Mouse (Mus musculus) c-Kit-positive CD71-positive TER-119-negative erythroid progenitor cells, embryonic 14.5 days (primary cell): ENCODE measurements around the gene Map4k4.

Experiments used
- DNase-seq: peaks from one replicate; pipeline ENCODE4 v3.0.0-alpha.2; 2013; ENCODE audit warnings: low read depth

Map4k4 gene

GRCm38 (mm10) chr1:39900181-39901005 is at the start of gene Map4k4:
Gene Map4k4, plus strand, starts transcription at chr1:39900913.
- no peak for DNase-seq

GRCm38 (mm10) chr1:39855949-39856348 is 44.8 kb upstream of the Map4k4 start:
- no peak for DNase-seq

GRCm38 (mm10) chr1:39856795-39857447 is 43.8 kb upstream of the Map4k4 start:
- no peak for DNase-seq

GRCm38 (mm10) chr1:39857448-39857820 is 43.3 kb upstream of the Map4k4 start:
- no peak for DNase-seq

GRCm38 (mm10) chr1:39859213-39859612 is 41.5 kb upstream of the Map4k4 start:
- no peak for DNase-seq

- DNase-seq = no peak
These were observed 34.2 kb upstream of the Map4k4 start for GRCm38 (mm10) chr1:39866367-39867141.

- no peak for DNase-seq
These were observed 33.6 kb upstream of the Map4k4 start for GRCm38 (mm10) chr1:39867142-39867525.

GRCm38 (mm10) chr1:39867966-39868593 is 32.6 kb upstream of the Map4k4 start:
- DNase-seq = no peak

GRCm38 (mm10) chr1:39868825-39869571 is 31.7 kb upstream of the Map4k4 start:
- DNase-seq = no peak

- DNase-seq = no peak
These were observed 31.0 kb upstream of the Map4k4 start for GRCm38 (mm10) chr1:39869721-39870201.

- no peak for DNase-seq
These were observed 22.7 kb upstream of the Map4k4 start for GRCm38 (mm10) chr1:39877981-39878380.

GRCm38 (mm10) chr1:39882505-39882904 is 18.2 kb upstream of the Map4k4 start:
- DNase-seq = no peak

GRCm38 (mm10) chr1:39884803-39885515 is 15.8 kb upstream of the Map4k4 start:
- DNase-seq = no peak

GRCm38 (mm10) chr1:39887997-39888396 is 12.7 kb upstream of the Map4k4 start:
- DNase-seq = no peak

GRCm38 (mm10) chr1:39889429-39889828 is 11.3 kb upstream of the Map4k4 start:
- no peak for DNase-seq

GRCm38 (mm10) chr1:39889973-39890372 is 10.7 kb upstream of the Map4k4 start:
- no peak for DNase-seq

GRCm38 (mm10) chr1:39893153-39893880 is 7.4 kb upstream of the Map4k4 start:
- no peak for DNase-seq

- DNase-seq = no peak
These were observed 5.6 kb upstream of the Map4k4 start for GRCm38 (mm10) chr1:39895097-39895496.

- DNase-seq = no peak
These were observed 5.2 kb upstream of the Map4k4 start for GRCm38 (mm10) chr1:39895506-39895905.

- DNase-seq = no peak
These were observed 4.1 kb upstream of the Map4k4 start for GRCm38 (mm10) chr1:39896581-39896980.
